Mouse (Mus musculus): ENCODE measurements around the gene Slain2.
"Not testable (repeated sequence)": the region's sequence is repeated elsewhere in the genome, so short reads cannot be mapped to it uniquely, and the experiment has no call there.

Slain2 gene

DNA sequence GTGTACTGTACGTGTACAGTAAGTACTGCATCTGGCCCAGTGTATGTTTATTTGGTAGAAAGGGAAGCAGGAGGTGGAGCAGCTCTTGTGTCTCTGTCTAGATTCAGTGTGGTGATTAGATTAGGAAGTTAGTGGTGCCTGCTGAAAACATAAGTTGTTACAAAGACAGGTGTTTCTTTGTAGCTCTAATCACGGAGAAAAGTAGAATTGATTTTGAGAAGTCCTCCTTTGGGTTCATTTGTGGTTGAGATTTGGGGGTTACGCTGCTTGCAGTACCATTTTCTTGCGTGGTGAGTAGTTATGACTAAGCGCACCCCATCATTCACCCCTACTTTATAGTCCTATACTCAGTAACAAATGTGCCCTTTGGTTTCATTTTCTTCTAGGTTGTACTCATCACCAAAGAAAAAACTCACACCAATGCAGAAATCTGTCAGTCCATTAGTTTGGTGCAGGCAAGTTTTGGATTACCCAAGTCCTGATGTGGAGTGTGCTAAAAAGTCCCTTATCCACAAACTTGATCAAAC, 26.9 kb downstream of the Slain2 start:
- DNase-seq (ENCODE audit: extremely low read depth, low read depth), result no peak

DNA sequence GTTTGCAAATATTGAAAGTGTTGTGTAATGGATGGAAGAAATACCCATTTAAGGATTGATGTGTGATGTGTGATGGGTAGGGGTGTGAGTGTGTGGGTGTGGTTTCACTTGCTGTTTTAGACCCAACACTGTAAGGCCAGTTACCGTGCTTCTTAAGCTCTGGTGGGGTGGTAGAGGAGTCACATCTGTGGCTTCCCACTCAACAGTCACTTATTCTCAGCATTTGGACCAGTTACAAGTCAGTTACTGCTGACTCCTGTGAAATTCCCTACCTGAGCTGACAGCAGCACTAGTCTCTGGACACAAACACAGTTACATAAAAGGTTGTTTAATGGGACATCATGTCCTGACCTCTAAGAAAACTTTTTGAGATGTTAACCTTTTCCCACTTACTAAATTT, 34.0 kb downstream of the Slain2 start:
- DNase-seq (ENCODE audit: extremely low read depth, low read depth), result no peak

DNA sequence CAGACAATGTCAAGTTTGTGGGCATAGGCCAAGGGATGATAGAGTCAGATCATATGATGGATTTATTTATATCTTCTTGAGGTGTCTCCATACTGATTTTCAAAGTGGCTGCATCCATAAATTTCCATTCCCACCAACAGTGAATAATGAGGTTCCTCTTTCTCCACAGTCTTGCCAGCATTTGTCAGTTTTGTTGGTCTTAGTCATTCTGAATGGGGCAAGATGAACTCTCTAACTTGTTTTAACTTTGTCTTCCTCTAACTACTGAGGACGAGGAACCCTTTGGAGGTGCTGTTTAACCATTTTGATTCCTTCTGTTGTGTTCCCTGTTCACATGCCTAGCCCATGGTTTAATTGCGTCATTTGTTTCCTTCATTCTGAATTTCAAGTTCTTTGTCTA, 36.1 kb downstream of the Slain2 start:
- no peak for DNase-seq (ENCODE audit: extremely low read depth, low read depth)

DNA sequence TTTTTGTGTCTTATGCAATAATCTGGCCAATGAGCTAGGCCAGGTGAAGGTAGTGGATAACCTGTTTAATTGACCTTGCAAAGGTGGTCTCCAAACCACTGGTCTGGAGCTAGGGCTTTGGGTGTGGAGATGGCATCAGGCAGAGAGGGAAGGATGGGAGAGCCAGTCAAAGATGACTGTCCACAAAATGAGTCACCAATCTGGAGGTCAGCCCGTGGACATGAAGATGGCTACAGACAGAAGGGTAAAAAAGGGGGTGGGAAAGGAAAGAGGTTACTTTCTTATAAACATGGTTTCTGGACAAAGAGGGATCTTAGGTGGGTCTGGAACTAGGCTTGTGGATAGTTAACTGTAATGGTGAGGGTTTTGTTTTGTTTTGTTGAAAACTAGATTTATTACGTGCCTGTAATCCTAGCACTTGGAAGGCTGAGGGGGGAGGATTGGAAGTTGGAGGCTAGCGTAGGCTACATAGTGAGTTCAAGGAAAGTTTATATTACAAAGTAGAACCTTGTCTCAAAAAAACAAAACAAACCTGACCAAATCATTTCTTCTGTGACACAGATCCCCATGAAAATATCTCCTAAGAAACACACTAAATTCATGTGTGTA, 40.0 kb downstream of the Slain2 start:
- no peak for DNase-seq (ENCODE audit: extremely low read depth, low read depth)

DNA sequence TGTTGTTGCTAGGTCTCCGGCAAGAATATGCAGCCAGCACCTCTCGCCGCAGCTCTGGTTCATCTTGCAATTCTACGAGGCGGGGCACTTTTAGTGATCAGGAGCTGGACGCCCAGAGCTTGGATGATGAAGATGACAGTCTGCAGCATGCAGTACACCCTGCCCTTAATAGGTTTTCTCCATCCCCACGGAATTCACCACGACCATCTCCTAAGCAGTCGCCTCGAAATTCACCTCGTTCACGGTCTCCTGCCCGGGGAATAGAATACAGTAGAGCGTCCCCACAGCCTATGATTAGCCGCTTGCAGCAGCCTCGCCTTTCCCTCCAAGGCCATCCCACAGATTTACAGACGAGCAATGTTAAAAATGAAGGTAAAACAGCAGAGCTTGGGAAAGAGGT, 43.2 kb downstream of the Slain2 start:
- DNase-seq (ENCODE audit: extremely low read depth, low read depth), result no peak

DNA sequence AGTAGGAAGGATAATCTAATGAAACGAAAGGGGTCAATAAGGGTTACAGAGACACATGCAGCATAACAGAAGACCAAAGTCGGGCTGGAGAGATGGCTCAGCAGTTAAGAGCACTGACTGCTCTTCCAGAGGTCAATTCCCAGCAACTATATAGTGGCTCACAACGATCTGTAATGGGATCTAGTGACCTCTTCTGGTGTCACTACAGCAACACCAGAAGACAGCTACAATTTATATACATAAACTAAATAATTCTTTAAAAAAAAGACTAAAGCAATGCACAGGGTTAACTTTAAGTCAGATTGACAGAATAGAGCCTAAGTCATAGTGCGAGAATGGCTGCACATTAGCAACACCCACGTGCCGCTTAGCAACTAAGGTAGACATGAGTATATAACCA, 46.0 kb downstream of the Slain2 start:
- no peak for DNase-seq (ENCODE audit: extremely low read depth, low read depth)

DNA sequence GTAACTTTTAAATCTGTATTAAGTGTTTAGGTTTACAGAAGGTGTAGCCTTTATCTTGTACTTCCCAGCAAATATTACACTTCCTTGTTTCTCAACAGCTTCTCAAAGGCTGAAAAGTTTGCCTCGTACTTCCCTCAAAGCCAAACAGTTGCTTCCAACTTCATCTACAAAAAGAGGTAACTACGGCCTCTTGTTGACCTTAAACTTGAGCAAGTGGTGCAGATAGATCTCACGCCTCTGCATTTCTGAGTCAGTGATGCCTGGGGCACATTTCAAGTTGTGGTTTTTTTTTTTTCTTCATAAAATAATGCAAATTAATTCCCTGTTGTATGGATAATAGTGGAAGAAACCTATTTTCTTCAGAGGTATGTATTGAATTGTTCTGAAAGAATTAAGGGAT, 51.6 kb downstream of the Slain2 start:
- DNase-seq (ENCODE audit: extremely low read depth, low read depth), result peak; percentile 9

DNA sequence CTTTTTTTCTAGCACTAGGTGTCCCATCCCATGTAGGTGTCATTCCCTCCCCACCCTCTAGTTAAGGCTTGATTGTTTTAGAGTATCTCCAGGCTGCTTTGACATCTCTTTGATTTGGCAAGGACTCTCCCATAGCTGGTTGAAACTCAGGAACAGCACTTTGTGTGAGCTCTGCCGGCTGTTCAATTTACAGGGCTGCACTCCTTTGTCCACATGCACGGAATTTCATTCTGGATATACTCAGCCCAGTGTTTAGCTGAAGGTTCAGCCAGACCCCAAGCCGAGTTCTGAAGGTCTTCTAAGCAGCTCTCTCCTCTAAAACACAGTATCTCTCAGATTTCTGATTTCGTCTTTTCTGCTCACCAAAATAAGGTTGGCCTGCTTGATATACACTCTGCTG, 58.3 kb downstream of the Slain2 start:
- DNase-seq (ENCODE audit: extremely low read depth, low read depth), result no peak

DNA sequence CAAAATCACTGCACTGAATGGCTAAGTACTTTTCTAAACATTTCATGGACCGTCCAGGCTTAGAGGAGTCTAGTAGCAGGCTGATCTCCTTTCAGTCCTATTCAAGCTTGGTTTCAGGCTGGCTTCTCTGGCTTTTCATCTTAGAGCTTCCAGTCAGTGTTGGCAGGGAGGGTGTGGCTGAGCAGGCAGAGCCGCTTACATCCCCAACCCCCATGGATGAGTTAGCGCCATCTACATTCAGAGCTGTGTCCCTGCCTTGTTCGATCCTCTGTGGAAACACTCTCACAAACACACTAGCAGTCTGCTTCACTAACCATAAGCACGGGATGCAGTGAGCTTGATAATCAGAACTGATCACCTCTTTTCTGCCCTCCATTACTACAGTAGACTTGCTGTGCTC, 58.8 kb downstream of the Slain2 start:
- DNase-seq (ENCODE audit: extremely low read depth, low read depth), result no peak

DNA sequence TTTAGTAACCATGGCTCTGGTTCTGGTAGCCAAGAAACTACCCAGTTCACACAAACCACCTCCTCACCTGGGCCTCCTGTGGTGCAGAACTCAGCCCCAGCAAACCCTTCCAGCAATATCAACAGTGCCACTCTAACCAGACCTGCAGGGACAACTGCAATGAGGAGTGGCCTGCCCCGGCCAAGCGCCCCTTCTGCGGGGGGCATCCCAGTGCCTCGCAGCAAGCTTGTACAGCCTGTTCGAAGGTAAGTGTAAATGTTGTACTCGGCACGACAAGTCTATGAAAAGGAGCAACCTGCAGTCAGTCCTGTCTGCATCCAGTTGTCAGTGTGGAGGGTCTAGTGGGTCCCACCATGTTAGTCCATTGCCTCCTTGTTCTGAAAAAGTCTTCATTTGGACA, 60.5 kb downstream of the Slain2 start, which contains the start of gene Gm10135:
Gm10135 (minus strand) TSS at position 101 of the 400 bp plus-strand sequence.
- DNase-seq (ENCODE audit: extremely low read depth, low read depth), result no peak

DNA sequence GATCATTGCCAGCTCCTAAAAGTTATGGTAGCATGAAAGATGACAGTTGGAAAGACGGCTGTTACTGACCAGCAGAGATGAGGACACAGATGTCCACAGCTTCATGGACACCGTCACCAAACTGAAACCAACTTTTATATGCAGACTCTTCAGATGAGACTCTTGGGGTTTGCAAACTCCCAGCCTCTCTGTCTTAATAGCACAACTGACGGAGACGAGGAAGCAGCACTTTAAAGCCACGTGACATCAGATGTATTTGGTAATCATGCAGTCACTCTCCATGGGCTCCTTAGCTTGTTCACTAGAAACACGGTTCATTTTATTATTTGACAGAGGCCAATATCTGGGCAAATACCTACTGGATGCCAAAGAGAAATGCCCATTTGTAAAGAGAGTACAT, 61.9 kb downstream of the Slain2 start:
- no peak for DNase-seq (ENCODE audit: extremely low read depth, low read depth)

DNA sequence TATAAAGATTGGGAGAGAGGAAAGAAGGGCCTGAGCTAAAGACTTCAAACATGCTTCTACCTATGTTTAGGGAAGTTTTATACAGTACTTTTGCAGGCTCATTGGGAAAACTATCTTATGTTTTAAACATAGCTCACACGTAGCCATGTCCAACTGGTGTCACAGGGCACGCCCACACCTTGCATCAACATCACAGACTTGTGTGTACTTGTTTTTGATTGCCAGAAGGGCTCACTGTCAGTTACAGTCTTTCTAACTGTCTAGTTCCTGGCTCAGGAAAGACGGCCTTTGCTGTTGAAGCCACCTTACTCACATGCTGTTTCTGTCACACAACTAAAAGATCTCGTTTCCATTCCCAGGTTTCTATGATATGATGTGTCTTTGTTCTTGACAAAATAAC, 62.4 kb downstream of the Slain2 start:
- DNase-seq (ENCODE audit: extremely low read depth, low read depth), result no peak

DNA sequence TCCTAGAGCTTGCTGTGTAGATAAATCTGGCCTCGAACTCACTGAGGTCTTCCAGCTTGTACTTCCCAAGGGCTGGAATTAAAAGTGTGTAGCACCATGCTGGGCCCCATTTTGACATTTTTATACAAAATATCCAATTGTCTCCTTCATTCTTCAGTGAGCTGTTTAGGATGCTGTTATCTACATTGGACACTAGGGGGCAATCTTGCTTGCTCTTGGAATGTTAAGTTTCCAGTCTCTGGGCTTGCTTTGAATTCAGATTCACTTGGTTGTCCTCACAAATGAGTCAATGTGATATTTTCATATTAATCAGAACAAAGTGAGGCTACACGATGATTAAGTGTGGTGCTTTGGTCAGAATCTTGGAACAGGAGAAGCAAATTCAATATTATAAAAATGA, 70.0 kb downstream of the Slain2 start:
- DNase-seq (ENCODE audit: extremely low read depth, low read depth), result peak; percentile 45

DNA sequence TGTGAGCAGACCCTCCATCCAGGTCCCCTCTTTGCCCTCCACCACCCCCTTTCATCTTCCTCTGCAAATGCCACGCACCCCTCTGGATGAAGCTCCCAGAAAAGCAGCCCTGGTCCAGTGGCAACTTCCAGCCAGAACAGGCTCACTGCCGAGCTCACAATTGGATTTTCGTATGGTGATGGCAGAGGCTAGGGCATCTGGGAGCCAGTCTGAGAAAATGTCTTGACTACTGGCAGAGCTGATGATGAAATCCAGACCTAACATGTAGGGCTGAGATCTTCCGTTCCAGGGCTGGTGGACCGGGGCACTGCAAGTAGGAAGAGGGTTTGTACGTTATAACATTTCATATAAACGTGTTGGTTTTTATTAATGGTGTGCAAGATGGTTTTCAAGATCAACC, 73.7 kb downstream of the Slain2 start:
- no peak for DNase-seq (ENCODE audit: extremely low read depth, low read depth)

DNA sequence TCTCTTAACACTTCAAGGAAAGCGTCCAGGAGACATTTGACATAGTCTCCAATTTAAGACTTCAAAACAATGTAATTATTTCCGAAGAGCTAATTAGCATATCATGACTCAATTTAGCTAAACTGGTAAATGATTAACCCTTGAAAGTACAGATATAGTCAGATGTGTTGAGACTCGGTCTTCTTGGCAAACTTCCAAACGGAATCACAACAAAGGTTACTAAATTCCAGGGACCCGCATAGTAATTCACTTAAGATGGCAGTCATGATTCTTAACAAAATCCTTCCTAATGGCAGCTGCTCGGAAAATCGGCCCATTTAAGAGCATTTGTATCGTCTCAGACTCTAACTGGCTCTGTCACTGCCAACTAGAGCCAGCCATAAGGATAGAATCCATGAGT, 75.7 kb downstream of the Slain2 start:
- no peak for DNase-seq (ENCODE audit: extremely low read depth, low read depth)

DNA sequence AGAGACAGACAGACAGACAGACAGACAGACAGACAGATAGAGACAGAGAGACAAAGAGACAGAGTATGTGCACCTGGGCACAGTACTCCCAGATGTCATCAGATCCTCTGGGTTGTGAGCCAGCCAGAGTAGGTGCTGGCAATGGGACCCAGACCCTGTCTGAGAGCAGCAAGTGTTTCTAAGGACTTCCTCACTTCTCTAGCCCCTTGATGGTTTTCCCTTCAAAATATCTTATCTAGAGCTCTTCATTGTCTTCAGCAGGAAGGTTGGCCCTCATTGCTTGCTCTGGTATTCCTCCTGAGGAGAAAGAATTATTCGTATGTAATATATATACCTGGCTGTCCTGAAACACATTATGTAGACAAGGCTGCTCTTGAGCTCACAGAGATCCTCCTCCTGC, 78.4 kb downstream of the Slain2 start:
- DNase-seq (ENCODE audit: extremely low read depth, low read depth), result peak; percentile 53

DNA sequence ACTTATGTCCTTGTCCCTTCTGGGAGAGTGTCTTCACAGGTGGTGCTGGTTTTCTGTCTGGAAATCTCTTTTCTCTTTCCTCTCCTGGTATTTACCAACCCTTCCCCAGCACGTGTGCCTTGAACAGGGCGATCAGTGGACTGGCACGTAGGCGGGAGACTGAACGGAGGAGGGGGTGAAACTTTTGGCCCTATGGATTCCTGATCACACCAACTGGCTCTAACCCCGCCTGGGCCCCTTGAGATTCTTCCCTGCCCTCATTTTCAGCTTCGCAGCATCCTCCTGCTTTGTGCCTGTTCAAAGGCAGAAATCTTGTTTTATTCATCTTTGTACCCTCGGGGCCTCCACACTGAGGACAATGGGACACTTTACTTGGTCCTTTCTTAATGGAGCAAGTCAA, 80.3 kb downstream of the Slain2 start:
- no peak for DNase-seq (ENCODE audit: extremely low read depth, low read depth)

DNA sequence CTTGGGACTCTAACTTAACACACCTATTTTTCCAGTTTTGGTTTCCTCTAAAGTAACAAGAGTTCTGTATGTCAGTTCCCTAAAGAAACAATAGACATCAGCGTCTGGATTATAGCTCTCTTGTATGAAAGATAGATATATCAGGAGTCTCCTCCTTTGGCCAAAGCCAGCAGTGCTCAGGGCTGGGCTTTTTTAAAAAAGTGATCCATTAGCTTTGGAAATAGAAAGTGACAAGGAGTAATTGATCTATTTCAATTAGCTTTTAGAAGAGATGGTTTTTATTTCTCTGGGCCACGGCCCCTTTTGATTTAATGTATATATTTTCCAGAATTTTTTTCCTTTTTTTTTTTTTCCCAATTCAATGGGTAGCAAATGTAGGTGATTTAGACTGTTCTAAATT, 80.8 kb downstream of the Slain2 start:
- DNase-seq (ENCODE audit: extremely low read depth, low read depth), result no peak

DNA sequence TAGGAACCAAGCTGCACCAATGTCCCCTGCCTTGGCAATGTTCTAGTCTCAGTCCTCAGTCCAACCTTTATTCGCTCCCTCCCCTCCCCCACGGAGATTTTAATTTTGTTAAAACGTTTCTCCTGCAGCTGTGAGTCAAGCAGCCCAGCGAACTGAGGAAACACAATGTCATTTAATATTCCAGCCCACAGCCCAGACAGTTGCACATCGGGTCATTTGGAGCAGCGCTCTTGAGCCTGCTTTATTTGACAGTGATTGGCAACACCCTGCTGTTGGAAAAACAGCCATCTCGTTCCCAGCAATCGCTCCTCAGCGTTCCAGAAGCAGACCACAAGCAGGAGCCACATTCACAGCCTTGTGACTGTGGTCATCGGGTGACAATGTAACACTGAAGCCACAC, 81.3 kb downstream of the Slain2 start:
- DNase-seq (ENCODE audit: extremely low read depth, low read depth), result no peak

DNA sequence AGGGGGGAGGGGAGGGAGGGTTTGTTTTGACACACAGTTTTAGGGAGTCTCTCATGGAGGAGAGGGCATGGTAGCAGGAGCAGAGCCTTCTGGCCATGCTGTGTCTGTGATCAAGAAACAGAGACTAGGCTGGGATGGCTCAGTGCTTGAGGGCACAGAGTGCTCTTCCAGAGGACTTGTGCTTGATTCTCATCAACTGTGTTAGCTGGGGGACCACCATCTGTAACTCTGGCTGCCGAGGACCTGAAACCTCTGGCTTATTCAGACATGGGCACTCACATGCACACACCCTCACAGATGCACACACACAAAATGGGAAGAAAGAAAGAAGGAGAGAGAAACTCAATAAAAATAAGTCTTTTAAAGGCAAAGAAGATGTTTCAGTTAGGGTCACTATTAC, 84.4 kb downstream of the Slain2 start:
- DNase-seq (ENCODE audit: extremely low read depth, low read depth), result not testable (repeated sequence)

DNA sequence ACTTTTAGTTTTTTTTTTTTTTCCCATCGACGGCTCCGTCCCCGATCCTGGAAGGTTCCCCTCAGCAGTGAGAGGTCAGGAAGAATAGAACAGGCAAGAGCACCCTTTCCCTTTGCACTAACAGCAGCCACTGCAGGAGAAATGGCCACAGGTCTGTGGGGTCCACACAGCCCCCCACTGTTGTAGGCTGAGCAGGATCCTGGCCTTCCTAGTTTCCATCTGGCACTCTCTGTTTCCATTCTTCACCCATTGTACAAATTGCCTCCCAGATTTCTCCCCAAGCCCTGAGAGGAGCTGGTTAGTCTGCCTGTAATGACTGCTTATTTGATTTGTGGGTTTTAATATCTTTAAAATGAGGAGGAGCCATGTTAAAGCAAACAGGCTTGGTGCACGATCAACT, 89.9 kb downstream of the Slain2 start:
- DNase-seq (ENCODE audit: extremely low read depth, low read depth), result no peak

DNA sequence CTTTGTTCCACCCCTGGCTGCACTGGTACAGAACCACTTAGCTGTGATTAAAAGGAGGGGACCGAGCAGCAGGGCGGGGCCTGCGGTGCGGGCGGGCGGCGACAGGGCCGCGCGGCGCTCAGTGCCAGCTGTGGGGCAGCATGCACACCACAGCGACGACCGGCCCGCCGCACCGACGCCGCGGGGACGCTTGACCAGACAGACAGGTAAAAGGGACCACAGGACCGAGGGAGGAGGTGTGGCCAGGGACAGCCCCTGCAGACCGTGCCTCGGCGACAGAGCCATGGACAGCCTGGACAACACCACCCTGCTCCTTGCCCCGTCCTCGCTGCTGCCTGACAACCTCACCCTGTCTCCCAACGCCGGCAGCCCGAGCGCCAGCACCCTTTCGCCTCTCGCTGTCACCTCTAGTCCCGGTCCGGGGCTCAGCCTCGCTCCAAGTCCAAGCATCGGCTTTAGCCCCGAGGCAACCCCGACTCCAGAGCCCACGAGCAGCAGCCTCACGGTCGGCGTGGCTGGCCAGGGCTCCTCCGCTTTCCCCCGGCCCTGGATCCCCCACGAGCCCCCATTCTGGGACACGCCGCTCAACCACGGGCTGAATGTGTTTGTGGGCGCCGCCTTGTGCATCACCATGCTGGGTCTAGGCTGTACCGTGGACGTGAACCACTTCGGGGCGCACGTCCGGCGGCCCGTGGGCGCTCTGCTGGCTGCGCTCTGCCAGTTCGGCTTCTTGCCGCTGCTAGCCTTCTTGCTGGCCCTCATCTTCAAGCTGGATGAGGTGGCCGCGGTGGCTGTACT, 92.9 kb downstream of the Slain2 start, which contains the start of gene Slc10a4:
Slc10a4 (plus strand) TSS at position 100 of the 798 bp plus-strand sequence.
- no peak for DNase-seq (ENCODE audit: extremely low read depth, low read depth)

DNA sequence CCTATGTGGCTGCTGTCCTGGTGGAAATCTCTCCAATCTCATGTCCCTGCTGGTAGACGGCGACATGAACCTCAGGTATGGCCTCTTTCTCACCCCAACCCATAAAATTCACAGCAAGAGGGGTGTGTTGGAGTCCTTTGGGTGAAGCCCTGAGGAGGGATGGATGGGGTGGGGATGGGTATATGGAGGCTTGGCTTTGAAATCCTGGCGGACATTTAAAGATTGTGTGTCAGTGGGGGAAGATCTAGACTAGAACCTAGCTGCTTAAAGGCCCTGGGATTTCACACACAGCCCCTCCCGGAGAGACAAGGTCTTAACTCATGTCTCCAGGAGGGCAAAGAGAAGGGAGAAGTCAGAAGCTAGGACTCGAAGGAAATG, 93.5 kb downstream of the Slain2 start:
- DNase-seq (ENCODE audit: extremely low read depth, low read depth), result no peak
